Mouse (Mus musculus): ENCODE measurements around the gene Rbm15b.

Gene Rbm15b

DNA sequence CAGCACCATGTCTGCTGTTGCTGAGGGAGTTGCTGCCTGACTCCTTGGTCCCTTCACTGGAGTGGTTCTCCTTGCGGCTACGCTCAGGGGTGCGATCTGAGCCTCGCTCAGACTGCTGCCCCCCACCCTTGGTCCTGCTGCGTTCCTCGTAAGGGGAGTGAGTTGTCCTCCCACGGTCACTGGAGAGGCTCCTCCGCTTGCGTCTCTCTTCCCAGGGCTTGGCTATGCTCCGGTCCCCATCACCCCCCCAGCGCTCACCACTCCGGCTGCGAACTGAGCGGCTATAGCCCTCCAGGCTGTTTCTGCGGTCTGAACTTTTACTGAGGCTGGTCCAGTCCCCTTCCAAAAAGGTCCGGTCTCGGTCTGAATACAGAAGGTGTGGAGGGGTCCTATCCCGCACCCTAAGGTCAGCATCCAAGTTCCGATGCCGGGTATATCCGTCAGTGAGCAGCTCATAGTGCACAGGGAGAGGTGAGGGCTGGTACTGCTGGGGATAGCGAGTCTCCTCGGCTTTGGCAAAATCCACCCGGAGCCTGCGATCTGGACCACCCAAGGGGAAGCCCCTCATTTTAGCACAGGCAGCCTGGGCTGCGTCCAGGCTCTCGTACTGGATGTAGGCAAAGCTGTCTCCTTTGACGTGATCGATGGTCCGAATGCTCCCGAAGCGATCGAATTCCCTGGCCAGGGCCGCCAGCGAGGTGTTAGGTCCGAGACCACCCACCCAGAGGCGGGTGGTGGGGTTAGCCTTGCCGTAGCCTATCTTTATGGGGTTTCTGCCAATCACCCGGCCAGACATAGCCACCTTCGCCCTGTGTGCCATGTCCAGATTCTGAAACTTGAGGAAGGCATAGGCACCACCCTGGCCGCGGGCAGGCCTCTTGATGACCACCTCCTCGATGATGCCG lies 2.0 kb downstream of the Rbm15b start:
- no peak for DNase-seq (ENCODE audit: low read depth, low spot score)

DNA sequence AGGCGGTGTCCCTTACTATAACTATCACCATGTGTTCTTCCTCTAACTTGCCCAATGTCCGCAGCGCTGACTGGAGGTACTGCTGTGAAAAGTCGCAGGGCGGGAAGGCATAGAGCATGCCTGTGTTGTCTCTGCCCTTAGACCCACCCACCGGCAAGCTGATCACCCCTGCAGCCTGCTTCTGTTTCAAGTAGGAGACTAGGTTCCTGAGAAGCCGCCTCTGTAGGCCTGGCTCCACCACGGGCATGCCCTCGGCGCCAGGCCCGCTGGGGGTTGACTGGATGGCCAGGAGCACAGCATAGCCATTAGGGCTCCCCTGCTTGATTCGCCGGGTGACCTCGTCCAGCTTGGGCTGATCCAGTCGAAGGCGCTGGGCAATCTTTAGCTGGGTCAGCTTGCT lies 2.9 kb downstream of the Rbm15b start:
- DNase-seq (ENCODE audit: low read depth, low spot score): no peak

DNA sequence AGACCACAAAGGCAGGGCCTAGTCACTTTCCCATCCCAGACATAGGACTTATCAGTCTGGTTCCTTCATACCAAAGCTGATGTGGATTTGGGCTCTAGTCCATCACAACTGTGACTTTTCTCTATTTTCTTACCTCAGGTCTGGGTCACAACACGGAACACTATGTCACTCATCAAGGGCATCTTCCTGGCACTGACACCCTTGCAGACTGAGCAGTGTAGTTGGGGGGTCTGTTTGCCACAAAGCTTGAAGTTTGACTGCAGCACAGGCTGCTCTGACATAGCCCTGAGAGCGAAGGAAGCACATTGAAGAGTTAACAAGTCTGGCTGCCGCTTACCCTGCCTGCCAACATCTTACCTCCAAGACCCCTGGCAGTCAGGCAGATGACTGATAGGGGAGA lies 4.1 kb downstream of the Rbm15b start:
- DNase-seq (ENCODE audit: low read depth, low spot score): no peak

DNA sequence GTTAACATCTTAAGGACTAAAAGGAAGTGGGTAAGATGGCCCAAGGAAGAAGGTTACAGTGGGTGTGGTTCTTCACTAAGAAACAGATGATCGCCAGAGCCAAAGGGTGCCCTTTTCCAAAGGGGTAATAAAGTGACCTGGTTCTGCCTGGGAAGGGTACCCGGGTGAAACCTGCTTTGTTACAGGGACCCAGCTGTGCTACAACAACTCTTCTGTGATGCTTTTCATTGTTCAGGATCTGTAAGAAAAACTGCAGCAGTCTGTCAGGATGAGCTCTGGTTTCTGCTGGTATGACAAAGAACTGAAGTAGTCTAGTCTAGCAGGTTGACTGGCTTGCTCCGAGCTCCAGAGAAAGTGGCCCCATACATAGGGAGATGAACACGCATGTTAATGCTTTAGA lies 5.1 kb downstream of the Rbm15b start:
- no peak for DNase-seq (ENCODE audit: low read depth, low spot score)

DNA sequence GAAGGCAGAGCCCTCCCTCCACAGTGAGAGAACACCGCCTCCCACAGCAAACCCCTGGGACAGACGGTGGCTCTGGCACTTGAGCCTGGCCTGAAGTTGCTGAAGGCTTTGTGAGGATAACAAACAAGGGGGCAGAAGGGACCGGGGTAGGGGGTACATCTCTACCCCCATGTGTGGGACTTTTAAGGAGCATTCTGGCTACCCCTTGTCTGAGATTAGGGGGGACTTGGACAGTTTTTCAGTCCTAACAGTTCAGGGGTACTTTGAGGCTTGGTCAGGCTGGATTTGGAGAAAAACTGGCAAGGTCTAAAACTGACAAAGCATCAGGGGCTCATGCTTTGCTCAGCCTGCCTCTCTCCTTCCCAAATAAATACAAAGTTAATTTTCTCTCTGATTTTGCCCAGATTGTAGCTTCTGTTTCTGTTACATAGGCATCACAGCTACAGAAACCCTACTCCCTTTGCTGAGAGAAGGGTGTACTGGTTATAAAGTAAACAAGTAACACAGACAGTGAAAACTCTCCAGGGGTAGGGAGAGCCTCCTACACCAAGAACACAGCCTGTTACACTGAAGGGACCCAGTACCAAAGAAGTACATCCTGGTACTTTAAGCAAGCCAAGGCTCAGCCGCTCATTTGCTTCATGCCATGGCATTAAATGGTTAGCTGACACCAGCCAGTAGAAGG lies 6.0 kb downstream of the Rbm15b start:
- no peak for DNase-seq (ENCODE audit: low read depth, low spot score)

DNA sequence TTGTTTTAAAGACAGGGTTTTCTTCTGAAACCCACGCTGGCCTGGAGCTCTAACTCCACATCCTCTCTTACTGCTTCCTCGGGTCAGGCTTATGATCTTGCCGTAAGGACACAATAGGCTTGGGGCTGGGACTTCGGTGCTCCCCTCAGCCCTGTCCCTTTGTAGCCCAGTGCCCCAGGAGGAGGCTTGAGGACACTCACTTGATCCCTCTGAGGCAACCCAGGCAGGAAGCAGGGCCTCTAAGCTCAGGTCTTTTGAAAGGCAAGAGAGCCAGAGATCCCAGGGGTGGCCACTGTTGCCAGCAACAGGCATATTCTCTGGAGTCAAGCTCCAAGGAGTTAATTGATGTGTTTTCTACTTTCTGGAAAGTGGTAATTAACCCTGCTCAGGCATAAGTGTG lies 7.8 kb downstream of the Rbm15b start:
- DNase-seq (ENCODE audit: low read depth, low spot score): no peak

DNA sequence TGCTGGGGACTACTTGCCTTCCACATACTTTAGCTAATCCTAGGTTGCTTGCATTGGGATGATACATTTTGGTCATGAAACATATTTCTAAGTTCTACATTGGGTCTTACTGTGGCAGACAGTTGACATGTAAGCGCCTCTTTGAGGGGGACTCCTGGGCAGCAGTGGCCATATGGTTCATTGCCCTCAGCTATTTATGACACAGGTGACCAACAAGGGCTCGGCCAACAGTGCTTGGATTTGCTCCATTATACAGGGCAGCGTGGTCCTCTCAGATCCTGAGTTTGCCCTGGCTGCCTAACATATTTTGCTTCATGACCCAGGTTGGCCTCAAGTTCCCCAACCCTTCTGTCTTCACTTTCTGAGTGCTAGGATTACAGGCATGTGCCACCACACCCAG lies 10.6 kb downstream of the Rbm15b start:
- DNase-seq (ENCODE audit: low read depth, low spot score): no peak

DNA sequence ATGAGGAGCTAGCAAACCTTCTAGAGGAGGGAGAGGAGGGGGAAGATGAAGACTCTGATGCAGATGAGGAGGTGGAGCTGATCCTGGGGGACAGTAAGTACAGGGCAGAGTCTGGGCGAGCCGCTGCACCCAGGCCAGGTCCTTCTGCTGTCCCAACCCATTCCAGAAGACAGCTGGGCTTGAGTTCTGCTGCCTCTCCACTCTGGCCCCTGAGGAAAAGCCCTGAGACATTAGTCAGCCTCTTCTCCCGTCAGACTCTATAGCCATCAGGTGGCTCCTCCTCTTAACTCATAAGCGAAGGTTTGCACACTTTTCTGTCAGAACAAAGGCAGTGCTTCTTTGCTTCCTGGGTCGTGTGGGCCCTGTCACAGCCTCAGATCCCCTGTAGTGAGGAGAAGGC lies 13.0 kb downstream of the Rbm15b start:
- DNase-seq (ENCODE audit: low read depth, low spot score): no peak

DNA sequence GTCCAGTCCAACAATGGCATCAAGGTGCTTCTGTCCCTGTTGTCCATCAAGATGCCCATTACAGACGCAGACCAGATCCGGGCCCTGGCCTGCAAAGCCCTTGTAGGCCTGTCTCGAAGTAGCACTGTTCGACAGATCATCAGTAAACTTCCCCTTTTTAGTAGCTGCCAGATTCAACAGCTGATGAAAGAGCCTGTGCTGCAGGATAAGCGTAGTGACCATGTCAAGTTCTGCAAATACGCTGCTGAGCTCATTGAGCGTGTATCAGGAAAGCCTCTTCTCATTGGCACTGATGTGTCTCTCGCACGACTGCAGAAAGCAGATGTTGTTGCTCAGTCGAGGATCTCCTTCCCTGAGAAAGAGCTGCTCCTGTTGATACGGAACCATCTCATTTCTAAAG lies 29.2 kb downstream of the Rbm15b start:
- DNase-seq (ENCODE audit: low read depth, low spot score): no peak

DNA sequence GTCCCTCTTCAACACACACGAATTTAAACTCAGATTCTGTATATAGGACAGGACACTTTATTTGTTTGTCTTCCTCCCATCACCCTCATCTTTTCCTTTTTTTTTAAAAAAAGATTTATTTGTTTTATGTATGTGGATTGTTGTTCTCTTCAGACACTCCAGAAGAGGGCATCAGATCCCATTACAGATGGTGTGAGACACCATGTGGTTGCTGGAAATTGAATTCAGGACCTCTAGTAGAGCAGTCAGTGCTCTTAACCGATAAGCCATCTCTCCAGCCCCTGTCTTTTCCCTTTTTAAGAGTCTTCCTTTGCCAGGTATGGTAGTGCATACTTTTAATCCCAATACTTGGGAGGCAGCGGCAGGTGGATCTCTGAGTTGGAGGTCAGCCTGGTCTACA lies 30.6 kb downstream of the Rbm15b start:
- no peak for DNase-seq (ENCODE audit: low read depth, low spot score)

DNA sequence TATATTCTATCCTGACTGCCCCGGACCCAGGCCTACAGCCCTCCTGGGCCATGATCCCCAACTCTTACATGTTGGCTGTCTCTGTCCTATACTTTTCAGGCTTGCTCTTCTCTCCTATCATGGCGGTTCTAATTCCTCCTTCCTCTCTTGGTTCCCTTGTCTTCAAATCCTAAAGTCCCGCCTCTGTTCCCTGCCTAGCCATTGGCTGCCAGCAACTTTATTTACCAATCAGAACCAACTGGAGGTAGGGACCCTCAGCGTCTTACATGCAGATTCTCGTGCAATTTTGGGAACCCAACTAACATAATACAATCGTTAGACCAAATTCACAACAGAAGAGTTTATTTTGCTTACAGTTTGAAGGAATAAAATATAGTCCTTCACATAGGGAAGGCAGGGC lies 44.4 kb downstream of the Rbm15b start:
- no peak for DNase-seq (ENCODE audit: low read depth, low spot score)

DNA sequence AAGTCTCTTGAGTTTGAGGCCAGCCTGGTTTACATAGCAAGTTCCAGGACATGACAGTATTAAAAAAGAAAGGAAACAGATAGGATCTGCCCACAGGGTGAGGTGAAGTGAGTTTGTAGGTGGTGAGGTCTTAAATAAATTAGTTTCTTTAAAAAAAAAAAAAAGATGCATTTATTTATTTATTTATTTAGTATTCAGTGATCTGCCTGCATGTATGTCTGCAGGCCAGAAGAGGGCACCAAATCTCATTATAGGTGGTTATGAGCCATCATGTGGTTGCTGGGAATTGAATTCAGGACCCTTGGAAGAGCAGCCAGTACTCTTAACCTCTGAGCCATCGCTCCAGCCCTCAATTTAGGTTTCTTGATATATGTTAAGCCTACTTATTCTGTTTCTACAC lies 46.7 kb downstream of the Rbm15b start:
- no peak for DNase-seq (ENCODE audit: low read depth, low spot score)
